Mouse (Mus musculus) forebrain, embryonic 11.5 days (tissue): ENCODE results near the gene Tpmt. TPM values are rescaled to one million over a fixed set of nuclear protein-coding genes. Genes with fewer than 3 reads are reported as not detected.

Experiments
- ATAC-seq: fragments of 200-750 bp; cut with Nextera tagmentation; replicated peaks from 2 replicates; pipeline ENCODE4 v1.8.0; 2017; ENCODE audit warnings: moderate TSS enrichment; ENCODE audit not compliant: low FRiP score
- DNase-seq: peaks from one replicate; pipeline ENCODE4 v3.0.0-alpha.2; 2017; ENCODE audit warnings: low spot score
- H3K27ac ChIP-seq: fragments of 300-500 bp; sonication (generic); 2 replicates; pipeline ENCODE4 v1.5.1; 2014; ENCODE audit warnings: low read depth, low read length
- H3K27me3 ChIP-seq: fragments of 300-500 bp; sonication (generic); 2 replicates; pipeline ENCODE4 v1.6.1; 2014; ENCODE audit warnings: mild to moderate bottlenecking, low read length, mixed read lengths; ENCODE audit not compliant: control insufficient read depth, insufficient read depth
- H3K36me3 ChIP-seq: fragments of 300-500 bp; sonication (generic); 2 replicates; pipeline ENCODE4 v1.6.1; 2014; ENCODE audit warnings: mild to moderate bottlenecking, low read length, moderate library complexity, mixed read lengths; ENCODE audit not compliant: control insufficient read depth, insufficient read depth
- H3K4me1 ChIP-seq: fragments of 300-500 bp; sonication (generic); replicated peaks from 2 replicates; pipeline ENCODE4 v1.6.1; 2014; ENCODE audit warnings: low read length, mixed read lengths; ENCODE audit not compliant: control insufficient read depth, insufficient read depth
- H3K4me2 ChIP-seq: fragments of 300-500 bp; sonication (generic); 2 replicates; pipeline ENCODE4 v1.6.1; 2014; ENCODE audit warnings: low read depth, mild to moderate bottlenecking, low read length, moderate library complexity, mixed read lengths; ENCODE audit not compliant: severe bottlenecking
- H3K4me3 ChIP-seq: fragments of 300-500 bp; sonication (generic); 2 replicates; pipeline ENCODE4 v1.5.1; 2014; ENCODE audit warnings: low read depth, low read length
- H3K9ac ChIP-seq: fragments of 300-500 bp; sonication (generic); 2 replicates; pipeline ENCODE4 v1.6.1; 2014; ENCODE audit warnings: low read length
- H3K9me3 ChIP-seq: fragments of 300-500 bp; sonication (generic); 2 replicates; pipeline ENCODE4 v1.6.1; 2016; ENCODE audit warnings: low read length, mixed read lengths; ENCODE audit not compliant: control insufficient read depth
- WGBS: fragments of 180-500 bp; shearing (Covaris S2); extraction: QIAGEN DNeasy Blood & Tissue Kit; methylation state at CpG from one replicate; pipeline ENCODE4 v1.1.7; 2014; 5-methylcytosine and 5-hydroxymethylcytosine counted together
- polyA plus RNA-seq: library from polyadenylated mRNA; unstranded; fragments of >200 nt; fragmentation: Nextera tagmentation; extraction: Ambion mirVana; gene quantifications from 2 replicates; pipeline ENCODE4 v1.2.1, GENCODE M21; 2014

Tpmt gene
- polyA plus RNA-seq, 1 experiment from 2014 or later, result 34.2 TPM

DNA sequence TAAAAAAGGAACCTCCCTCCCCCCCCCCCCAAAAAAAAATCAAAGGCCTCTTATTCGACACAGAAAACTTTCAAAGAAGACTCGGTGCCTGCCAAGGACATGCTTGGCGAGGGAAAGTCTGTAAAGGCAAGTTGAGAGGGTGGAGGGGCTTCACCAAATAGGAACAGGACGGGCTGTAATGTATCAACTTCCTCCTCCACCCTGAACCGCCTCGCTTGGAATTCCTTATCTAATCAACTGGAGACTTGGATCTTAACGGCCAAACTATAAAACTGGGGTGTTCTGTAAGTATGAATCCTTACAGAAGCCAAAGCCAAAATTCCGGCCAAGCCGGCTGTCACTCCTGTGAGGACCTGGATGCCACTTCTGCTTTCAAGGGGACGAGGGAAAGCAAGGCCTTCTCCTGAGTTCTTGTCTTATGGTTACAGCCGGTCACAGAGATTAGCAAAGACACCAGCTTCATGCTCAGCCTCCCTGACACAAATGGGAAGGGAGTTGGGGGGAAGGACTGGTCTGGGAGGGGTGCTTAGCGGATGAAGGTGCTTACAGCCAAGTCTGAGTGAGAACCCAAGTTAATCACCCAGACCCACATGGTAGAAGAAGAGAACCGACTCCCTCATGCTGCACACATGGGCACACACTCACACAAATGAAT lies 64.6 kb downstream of the Tpmt start:
- H3K4me2 ChIP-seq, result no peak overlapping the region
- no peak overlapping the region for H3K27ac ChIP-seq
- WGBS, result 73% methylated on average over 13 of the region's 13 CpGs
- no peaks in the 10 kb centered on the region for H3K36me3 ChIP-seq
- no peak overlapping the region for H3K9ac ChIP-seq
- H3K4me1 ChIP-seq, result no peaks in the 10 kb centered on the region; the same call in 1 of the 2 replicates
- H3K27me3 ChIP-seq, result no peaks in the 10 kb centered on the region
- H3K9me3 ChIP-seq, result no peaks in the 10 kb centered on the region
- no peak overlapping the region for H3K4me3 ChIP-seq
- no peak for DNase-seq
- ATAC-seq, result no peak

DNA sequence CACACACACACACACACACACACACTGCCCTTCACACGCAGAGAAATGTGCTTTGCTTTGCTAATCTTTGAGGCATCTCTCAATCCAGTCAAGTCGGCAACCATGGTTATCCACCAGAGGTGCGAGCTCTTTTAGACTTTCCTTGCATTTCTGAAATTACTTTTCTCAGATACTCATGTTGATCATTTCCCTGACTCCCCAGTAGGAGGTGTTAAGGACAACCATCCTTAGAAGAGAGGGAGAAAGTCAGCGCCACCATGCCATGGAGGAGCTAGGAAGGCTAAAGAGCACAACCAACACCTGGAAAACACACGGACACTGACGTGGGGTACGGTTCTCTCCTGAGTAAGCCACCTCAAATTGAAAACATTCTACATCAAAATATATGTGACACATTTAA lies 68.0 kb downstream of the Tpmt start:
- H3K27me3 ChIP-seq, result no peaks in the 10 kb centered on the region
- no peak overlapping the region for H3K4me3 ChIP-seq
- DNase-seq (no peak), ATAC-seq (no peak)
- no peaks in the 10 kb centered on the region for H3K9me3 ChIP-seq
- 91% methylated on average over 7 of the region's 7 CpGs for WGBS
- H3K27ac ChIP-seq, result no peak overlapping the region
- H3K36me3 ChIP-seq, result no peaks in the 10 kb centered on the region
- no peak overlapping the region for H3K4me2 ChIP-seq
- no peak overlapping the region for H3K9ac ChIP-seq
- H3K4me1 ChIP-seq, result no peaks in the 10 kb centered on the region; the same call in 1 of the 2 replicates

DNA sequence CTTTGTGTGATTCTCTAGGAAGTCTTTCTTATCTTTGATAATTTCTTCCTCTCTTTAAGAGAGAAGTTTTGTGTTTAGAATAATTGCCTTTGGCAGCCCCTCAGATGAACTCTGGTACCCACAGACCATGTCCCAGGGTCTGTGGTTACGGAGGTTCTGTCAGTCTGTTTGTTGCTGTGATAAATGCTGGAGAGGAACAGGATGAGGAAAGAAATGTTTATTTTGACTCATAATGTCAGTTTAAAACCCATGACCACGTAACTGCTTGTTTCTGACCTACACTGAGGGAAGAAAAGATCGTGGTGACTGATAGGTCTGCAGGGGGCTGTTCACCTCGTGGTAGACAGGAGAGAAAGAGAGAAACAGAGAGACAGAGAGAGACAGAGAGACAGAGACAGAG lies 68.6 kb downstream of the Tpmt start:
- H3K9me3 ChIP-seq, result no peaks in the 10 kb centered on the region
- no peaks in the 10 kb centered on the region for H3K36me3 ChIP-seq
- no peak for DNase-seq
- ATAC-seq, result no peak
- 51% methylated on average over 4 of the region's 4 CpGs for whole genome bisulfite sequencing
- H3K27ac ChIP-seq, result peak overlapping the region; percentile 19; the same call in 1 of the 2 replicates
- H3K27me3 ChIP-seq, result no peaks in the 10 kb centered on the region
- H3K9ac ChIP-seq, result no peak overlapping the region
- peak overlapping the region; percentile 29; the same call in 1 of the 2 replicates for H3K4me2 ChIP-seq
- H3K4me3 ChIP-seq, result no peak overlapping the region
- no peaks in the 10 kb centered on the region; the same call in 1 of the 2 replicates for H3K4me1 ChIP-seq

DNA sequence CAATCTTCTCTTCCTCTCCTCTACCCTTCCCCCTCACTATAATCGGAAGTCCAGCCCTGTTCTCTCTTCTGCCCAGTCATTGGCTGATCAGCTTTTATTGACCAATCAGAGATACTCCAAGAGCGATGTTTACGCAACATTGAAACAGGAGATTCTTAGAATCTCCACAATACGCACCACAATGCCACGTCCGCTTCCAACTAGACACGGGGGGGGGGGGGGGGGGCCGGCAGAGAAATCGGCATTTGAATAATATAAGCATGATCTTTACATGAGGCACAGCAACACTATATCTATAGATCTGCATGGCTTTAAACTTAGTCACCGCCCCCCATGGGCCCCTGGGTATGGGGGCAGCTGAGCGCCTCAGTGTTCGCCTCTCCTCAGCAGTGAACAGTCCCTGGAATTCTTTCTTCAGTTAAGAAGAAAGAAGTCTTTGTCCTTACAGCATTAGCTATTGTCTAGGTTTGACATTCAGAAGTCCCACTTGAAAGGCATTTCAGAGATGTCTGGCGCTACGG lies 69.4 kb downstream of the Tpmt start:
- peak overlapping the region; percentile 29 for H3K4me2 ChIP-seq
- no peaks in the 10 kb centered on the region; the same call in 1 of the 2 replicates for H3K4me1 ChIP-seq
- H3K9ac ChIP-seq, result peak overlapping the region; percentile 1; the same call in 1 of the 2 replicates
- H3K27ac ChIP-seq, result peak overlapping the region; percentile 26; the same call in 1 of the 2 replicates
- 18% methylated on average over 14 of the region's 14 CpGs for WGBS
- ATAC-seq (peak; percentile 95), DNase-seq (peak; percentile 79)
- H3K27me3 ChIP-seq, result no peaks in the 10 kb centered on the region
- no peaks in the 10 kb centered on the region for H3K36me3 ChIP-seq
- no peaks in the 10 kb centered on the region for H3K9me3 ChIP-seq
- peak overlapping the region; percentile 13 for H3K4me3 ChIP-seq

Other genes with a start within 250 kb of the Tpmt start
- 21.6 and 23.1 TPM in 2 replicates for gene Kif13a, start 114.9 kb downstream of the Tpmt start, polyA plus RNA-seq
- gene Nhlrc1, start 29.9 kb downstream of the Tpmt start, polyA plus RNA-seq, result 5.3 and 6.9 TPM in 2 replicates
- 20.4 and 21.1 TPM in 2 replicates for gene Kdm1b, start 1.2 kb downstream of the Tpmt start, polyA plus RNA-seq
- gene Dek, start 61.5 kb upstream of the Tpmt start, polyA plus RNA-seq, result 434 and 453 TPM in 2 replicates
- 0.73 and 0.80 TPM in 2 replicates for gene Rnf144b, start 77.9 kb upstream of the Tpmt start, polyA plus RNA-seq